Mouse (Mus musculus): Measurements from ENCODE around the gene Faah. TPM values are rescaled to one million over a fixed set of nuclear protein-coding genes. Genes with fewer than 3 reads are reported as not detected.

Gene Faah
- total and polyA plus RNA-seq, 3 experiments = 0.46 to 1.7 (median 1.4) TPM

DNA sequence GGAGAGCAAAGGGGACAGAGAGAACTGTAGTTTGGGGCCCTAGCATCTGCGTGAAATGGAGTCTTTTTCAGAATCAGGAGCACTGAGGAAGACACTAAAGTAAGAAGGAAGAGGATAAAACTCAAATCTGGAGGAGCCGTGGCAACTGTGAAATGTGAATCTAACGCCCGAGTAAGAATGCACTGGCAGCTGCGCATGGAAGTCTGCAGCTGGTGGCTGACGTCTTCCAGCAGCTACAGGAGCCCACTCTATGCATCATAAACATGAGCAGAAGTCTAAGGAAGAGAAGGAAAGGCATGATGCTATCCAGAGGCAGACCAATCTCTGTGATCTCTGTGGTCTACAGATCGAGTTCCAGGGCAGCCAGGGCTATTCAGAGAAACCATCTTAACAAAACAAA lies 90.1 kb downstream of the Faah start:
- DNase-seq (ENCODE audit: low spot score) (no peak), ATAC-seq (ENCODE audit: extremely low read depth, insufficient number of reproducible peaks, low FRiP score, poor library complexity, severe bottlenecking) (no peak)
- no peaks in the 10 kb centered on the region for H3K36me3 ChIP-seq (replicated peaks)
- no peaks in the 10 kb centered on the region for H3K4me1 ChIP-seq (ENCODE audit: insufficient read depth, low read depth, low read length)
- H3K9me3 ChIP-seq (replicated peaks) = no peaks in the 10 kb centered on the region
- H3K4me3 ChIP-seq (ENCODE audit: low read depth, low read length) = no peak overlapping the region
- peaks cover 11% of the 10 kb centered on the region for H3K27me3 ChIP-seq (ENCODE audit: insufficient read depth, low read length)
- no peak for TF ChIP-seq POLR2AphosphoS5 (IDR thresholded peaks at IDR 0.05; ENCODE audit: insufficient replicate concordance, low read depth, low read length)
- no peak for TF ChIP-seq CTCF (IDR thresholded peaks at IDR 0.05; ENCODE audit: low read depth, low read length)

DNA sequence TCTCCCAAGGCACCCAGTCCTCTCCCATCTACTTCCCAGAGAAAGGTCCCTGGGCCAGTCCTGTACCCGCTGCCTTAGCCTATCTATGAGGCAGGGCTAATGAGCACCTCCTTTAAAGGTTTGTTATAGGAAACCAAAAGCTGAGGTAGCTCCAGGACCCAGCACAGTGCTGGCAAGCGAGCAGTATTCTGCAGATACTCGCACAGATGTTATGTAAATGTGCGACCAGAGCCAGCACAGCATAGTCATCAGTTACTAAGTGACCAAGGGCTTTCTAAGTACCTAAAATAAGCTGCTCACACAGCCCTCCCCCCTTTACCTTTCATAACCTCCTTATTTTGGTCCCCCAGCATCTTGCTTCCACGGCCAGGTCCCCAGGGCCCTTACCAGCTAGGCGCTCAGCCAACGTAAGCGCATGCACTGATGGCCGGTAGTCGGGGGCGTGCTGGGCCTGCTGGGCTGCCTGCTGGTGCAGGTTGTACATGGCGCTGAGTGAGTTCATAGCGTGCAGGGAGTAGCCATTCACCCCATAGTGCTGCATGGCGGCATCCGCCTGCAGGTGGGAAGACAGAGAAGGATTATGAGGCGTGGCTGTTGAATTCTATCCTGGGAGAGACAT lies 94.4 kb downstream of the Faah start:
- no peak for TF ChIP-seq CTCF (IDR thresholded peaks at IDR 0.05; ENCODE audit: low read depth, low read length)
- no peak for TF ChIP-seq POLR2AphosphoS5 (IDR thresholded peaks at IDR 0.05; ENCODE audit: insufficient replicate concordance, low read depth, low read length)
- no peak for TF ChIP-seq GATA1 (IDR thresholded peaks at IDR 0.05; ENCODE audit: borderline replicate concordance, low read length)
- no peak for TF ChIP-seq GATA2 (IDR thresholded peaks at IDR 0.05; ENCODE audit: borderline replicate concordance, low read depth, low read length)
- no peak for TF ChIP-seq TAL1 (conservative IDR thresholded peaks at IDR 0.05; ENCODE audit: low read depth, low read length)
- no peak for ATAC-seq (ENCODE audit: extremely low read depth, insufficient number of reproducible peaks, low FRiP score, poor library complexity, severe bottlenecking)
- Histone ChIP-seq H3K36me3 (replicated peaks) (no peaks in the 10 kb centered on the region), H3K9me3 (replicated peaks) (no peaks in the 10 kb centered on the region), H3K27me3 (ENCODE audit: insufficient read depth, low read length) (peaks cover 16% of the 10 kb centered on the region), H3K4me3 (ENCODE audit: low read depth, low read length) (no peak overlapping the region), H3K4me1 (ENCODE audit: insufficient read depth, low read depth, low read length) (no peaks in the 10 kb centered on the region)
- no peak for DNase-seq (ENCODE audit: low spot score)

DNA sequence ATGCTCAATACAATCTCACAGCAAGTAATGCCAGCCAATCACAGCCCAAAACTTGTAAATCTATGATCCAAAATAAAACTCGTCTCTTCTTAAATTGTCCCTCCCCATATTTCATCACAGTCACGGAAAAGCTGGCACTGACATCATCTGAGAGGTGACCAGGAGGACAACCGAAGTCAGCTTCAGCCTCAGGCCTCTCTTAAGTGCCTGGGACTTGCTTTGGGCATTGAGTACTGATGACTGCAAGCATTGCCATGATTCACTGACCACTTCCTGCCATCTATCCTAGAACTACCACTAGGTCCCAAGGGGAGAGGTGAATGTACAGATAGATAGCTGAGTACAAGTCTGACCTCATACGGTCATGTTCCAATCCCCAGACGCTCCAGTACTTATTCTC lies 95.0 kb downstream of the Faah start:
- TF ChIP-seq CTCF (IDR thresholded peaks at IDR 0.05; ENCODE audit: low read depth, low read length) (no peak), TAL1 (conservative IDR thresholded peaks at IDR 0.05; ENCODE audit: low read depth, low read length) (no peak), GATA2 (IDR thresholded peaks at IDR 0.05; ENCODE audit: borderline replicate concordance, low read depth, low read length) (no peak)
- Histone ChIP-seq H3K4me3 (ENCODE audit: low read depth, low read length) (no peak overlapping the region), H3K27me3 (ENCODE audit: insufficient read depth, low read length) (peaks cover 16% of the 10 kb centered on the region), H3K4me1 (ENCODE audit: insufficient read depth, low read depth, low read length) (no peaks in the 10 kb centered on the region), H3K9me3 (replicated peaks) (no peaks in the 10 kb centered on the region), H3K36me3 (replicated peaks) (no peaks in the 10 kb centered on the region)
- DNase-seq (ENCODE audit: low spot score) (no peak), ATAC-seq (ENCODE audit: extremely low read depth, insufficient number of reproducible peaks, low FRiP score, poor library complexity, severe bottlenecking) (no peak)

DNA sequence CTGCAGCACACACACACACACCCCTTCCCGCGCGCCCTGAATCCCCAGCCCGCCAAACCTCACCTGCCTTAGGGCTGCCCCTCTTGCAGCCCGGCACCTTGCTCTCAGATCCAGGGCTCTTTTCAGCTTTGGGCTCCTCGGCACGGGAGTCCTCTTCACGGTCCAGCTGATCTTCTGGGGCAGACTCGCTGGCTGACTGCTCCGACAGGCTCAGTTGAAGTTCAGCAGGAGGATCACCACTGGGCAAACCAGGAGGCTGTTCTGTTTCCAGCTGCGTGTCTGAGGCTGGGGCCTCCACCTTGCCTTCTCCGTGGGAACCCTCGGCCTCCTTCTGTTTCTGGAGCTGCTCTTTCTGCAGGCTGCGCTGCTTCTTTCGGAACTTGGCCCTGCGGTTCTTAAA lies 97.8 kb downstream of the Faah start:
- H3K4me3 ChIP-seq (ENCODE audit: low read depth, low read length) = no peak overlapping the region
- H3K4me1 ChIP-seq (ENCODE audit: insufficient read depth, low read depth, low read length) = no peaks in the 10 kb centered on the region
- H3K36me3 ChIP-seq (replicated peaks) = no peaks in the 10 kb centered on the region
- H3K9me3 ChIP-seq (replicated peaks) = no peaks in the 10 kb centered on the region
- DNase-seq (ENCODE audit: low spot score) (no peak), ATAC-seq (ENCODE audit: extremely low read depth, insufficient number of reproducible peaks, low FRiP score, poor library complexity, severe bottlenecking) (no peak)
- peaks cover 16% of the 10 kb centered on the region for H3K27me3 ChIP-seq (ENCODE audit: insufficient read depth, low read length)
- TF ChIP-seq GATA2 (IDR thresholded peaks at IDR 0.05; ENCODE audit: borderline replicate concordance, low read depth, low read length) (no peak), GATA1 (IDR thresholded peaks at IDR 0.05; ENCODE audit: borderline replicate concordance, low read length) (no peak), CTCF (IDR thresholded peaks at IDR 0.05; ENCODE audit: low read depth, low read length) (no peak), POLR2AphosphoS5 (IDR thresholded peaks at IDR 0.05; ENCODE audit: insufficient replicate concordance, low read depth, low read length) (no peak), TAL1 (conservative IDR thresholded peaks at IDR 0.05; ENCODE audit: low read depth, low read length) (no peak)

Other genes with a start within 250 kb of the Faah start
- gene Tex38, start 236.9 kb downstream of the Faah start, total RNA-seq (2014; fragmentation: Nextera tagmentation) = not detected in 2 replicates
- 0.23 TPM in 1 of 2 replicates, not detected in the other for gene Tex38, start 236.9 kb downstream of the Faah start, total RNA-seq (2017)
- gene Tex38, start 236.9 kb downstream of the Faah start, polyA plus RNA-seq (2012) = not detected in 2 replicates
- gene Atpaf1, start 233.1 kb downstream of the Faah start, total RNA-seq (2014; fragmentation: Nextera tagmentation) = 26.9 and 32.3 TPM in 2 replicates
- gene Atpaf1, start 233.1 kb downstream of the Faah start, total RNA-seq (2017) = 10.4 and 13.5 TPM in 2 replicates
- 11.1 and 13.3 TPM in 2 replicates for gene Atpaf1, start 233.1 kb downstream of the Faah start, polyA plus RNA-seq (2012)
- gene Mob3c, start 189.8 kb downstream of the Faah start, total RNA-seq (2014; fragmentation: Nextera tagmentation) = 7.1 and 7.9 TPM in 2 replicates
- 16.7 and 20.9 TPM in 2 replicates for gene Mob3c, start 189.8 kb downstream of the Faah start, total RNA-seq (2017)
- 7.9 TPM in 2 replicates for gene Mob3c, start 189.8 kb downstream of the Faah start, polyA plus RNA-seq (2012)
- gene Mknk1, start 178.7 kb downstream of the Faah start, total RNA-seq (2014; fragmentation: Nextera tagmentation) = 78.5 and 86.9 TPM in 2 replicates
- gene Mknk1, start 178.7 kb downstream of the Faah start, total RNA-seq (2017) = 78.7 and 111 TPM in 2 replicates
- gene Mknk1, start 178.7 kb downstream of the Faah start, polyA plus RNA-seq (2012) = 34.9 and 39.8 TPM in 2 replicates
- not detected in 2 replicates for gene Kncn, start 133.5 kb downstream of the Faah start, total RNA-seq (2014; fragmentation: Nextera tagmentation)
- gene Kncn, start 133.5 kb downstream of the Faah start, total RNA-seq (2017) = not detected in 2 replicates
- gene Kncn, start 133.5 kb downstream of the Faah start, polyA plus RNA-seq (2012) = not detected in 2 replicates
- not detected in 2 replicates for gene 6430628N08Rik, start 127.3 kb downstream of the Faah start, total RNA-seq (2014; fragmentation: Nextera tagmentation)
- gene 6430628N08Rik, start 127.3 kb downstream of the Faah start, total RNA-seq (2017) = not detected in 2 replicates
- not detected in 2 replicates for gene 6430628N08Rik, start 127.3 kb downstream of the Faah start, polyA plus RNA-seq (2012)
- not detected in 2 replicates for gene Dmbx1, start 78.0 kb downstream of the Faah start, total RNA-seq (2014; fragmentation: Nextera tagmentation)
- 0.06 and 0.11 TPM in 2 replicates for gene Dmbx1, start 78.0 kb downstream of the Faah start, total RNA-seq (2017)
- gene Dmbx1, start 78.0 kb downstream of the Faah start, polyA plus RNA-seq (2012) = 0.01 TPM in 1 of 2 replicates, not detected in the other
- 11.7 and 25.6 TPM in 2 replicates for gene Nsun4, start 36.0 kb upstream of the Faah start, total RNA-seq (2014; fragmentation: Nextera tagmentation)
- gene Nsun4, start 36.0 kb upstream of the Faah start, total RNA-seq (2017) = 13.6 and 14.6 TPM in 2 replicates
- 0.31 and 0.32 TPM in 2 replicates for gene Nsun4, start 36.0 kb upstream of the Faah start, polyA plus RNA-seq (2012)
- gene Uqcrh, start 57.1 kb upstream of the Faah start, total RNA-seq (2014; fragmentation: Nextera tagmentation) = 103 and 132 TPM in 2 replicates
- 455 and 620 TPM in 2 replicates for gene Uqcrh, start 57.1 kb upstream of the Faah start, total RNA-seq (2017)
- gene Uqcrh, start 57.1 kb upstream of the Faah start, polyA plus RNA-seq (2012) = 31.1 and 31.2 TPM in 2 replicates
- 89.0 and 109 TPM in 2 replicates for gene Lrrc41, start 57.3 kb upstream of the Faah start, total RNA-seq (2014; fragmentation: Nextera tagmentation)
- gene Lrrc41, start 57.3 kb upstream of the Faah start, total RNA-seq (2017) = 44.9 and 49.4 TPM in 2 replicates
- 36.3 and 55.8 TPM in 2 replicates for gene Lrrc41, start 57.3 kb upstream of the Faah start, polyA plus RNA-seq (2012)
- gene Rad54l, start 105.8 kb upstream of the Faah start, total RNA-seq (2014; fragmentation: Nextera tagmentation) = 46.1 and 56.1 TPM in 2 replicates
- 43.2 and 47.0 TPM in 2 replicates for gene Rad54l, start 105.8 kb upstream of the Faah start, total RNA-seq (2017)
- gene Rad54l, start 105.8 kb upstream of the Faah start, polyA plus RNA-seq (2012) = 2.4 and 3.4 TPM in 2 replicates
- 35.2 and 40.5 TPM in 2 replicates for gene Pomgnt1, start 105.9 kb upstream of the Faah start, total RNA-seq (2014; fragmentation: Nextera tagmentation)
- 37.2 and 47.0 TPM in 2 replicates for gene Pomgnt1, start 105.9 kb upstream of the Faah start, total RNA-seq (2017)
- gene Pomgnt1, start 105.9 kb upstream of the Faah start, polyA plus RNA-seq (2012) = 5.5 and 6.2 TPM in 2 replicates
- gene Lurap1, start 133.4 kb upstream of the Faah start, total RNA-seq (2014; fragmentation: Nextera tagmentation) = 0.10 and 0.15 TPM in 2 replicates
- 0.33 and 0.41 TPM in 2 replicates for gene Lurap1, start 133.4 kb upstream of the Faah start, total RNA-seq (2017)
- 0.01 TPM in 1 of 2 replicates, not detected in the other for gene Lurap1, start 133.4 kb upstream of the Faah start, polyA plus RNA-seq (2012)
- not detected in 2 replicates for gene Tspan1, start 149.7 kb upstream of the Faah start, total RNA-seq (2014; fragmentation: Nextera tagmentation)
- gene Tspan1, start 149.7 kb upstream of the Faah start, total RNA-seq (2017) = 0.05 and 0.06 TPM in 2 replicates
- gene Tspan1, start 149.7 kb upstream of the Faah start, polyA plus RNA-seq (2012) = not detected in 2 replicates
- gene 1700042G07Rik, start 155.4 kb upstream of the Faah start, total RNA-seq (2014; fragmentation: Nextera tagmentation) = not detected in 2 replicates
- not detected in 2 replicates for gene 1700042G07Rik, start 155.4 kb upstream of the Faah start, total RNA-seq (2017)
- not detected in 2 replicates for gene 1700042G07Rik, start 155.4 kb upstream of the Faah start, polyA plus RNA-seq (2012)
- gene Gm49337, start 155.5 kb upstream of the Faah start, total RNA-seq (2014; fragmentation: Nextera tagmentation) = 0.97 TPM in 1 of 2 replicates, not detected in the other
- not detected in 2 replicates for gene Gm49337, start 155.5 kb upstream of the Faah start, total RNA-seq (2017)
- gene Gm49337, start 155.5 kb upstream of the Faah start, polyA plus RNA-seq (2012) = not detected in 2 replicates
- gene Pik3r3, start 203.7 kb upstream of the Faah start, total RNA-seq (2014; fragmentation: Nextera tagmentation) = 11.1 and 21.1 TPM in 2 replicates
- gene Pik3r3, start 203.7 kb upstream of the Faah start, total RNA-seq (2017) = 24.7 and 25.4 TPM in 2 replicates
- gene Pik3r3, start 203.7 kb upstream of the Faah start, polyA plus RNA-seq (2012) = 7.2 and 8.7 TPM in 2 replicates

Measured in G1E (cell line).